Mouse (Mus musculus): ENCODE measurements at regions not wholly inside any gene's neighbourhood (a gene's known extent, or its start where the extent isn't known, plus 50 kb on each side); places are given as distances from the start of the nearest gene placed in this dataset.

DNA sequence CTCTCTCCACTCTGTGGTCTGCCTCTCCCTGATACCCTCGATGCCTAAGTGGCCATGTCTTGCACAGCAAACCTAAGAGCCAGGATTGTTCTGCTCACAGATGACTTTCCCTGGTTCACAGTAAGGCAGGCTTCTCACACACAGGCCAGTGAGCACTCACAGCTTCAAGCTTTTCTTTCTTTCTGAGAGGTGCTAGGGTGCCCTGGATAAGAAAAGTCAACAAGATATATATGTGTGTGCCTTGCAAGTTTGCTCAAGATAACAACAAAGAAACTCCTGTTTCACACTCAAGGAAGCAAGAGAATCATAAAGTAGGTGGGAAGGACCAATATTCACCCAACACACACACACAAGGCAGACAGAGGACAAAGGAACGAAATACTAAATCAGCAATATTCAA is 60.9 kb upstream of the Actbl2 start:
- dilution Hi-C loops (cut with MboI; ENCODE audit: extremely low pct_ligation_motif_present, extremely low pct_unique_long_range_greater_than_20kb, low sequenced_read_pairs) = no loop called here
- in situ Hi-C loops (cut with MboI; ENCODE audit: low pct_ligation_motif_present, low pct_unique_long_range_greater_than_20kb, low sequenced_read_pairs) = no loop called here

DNA sequence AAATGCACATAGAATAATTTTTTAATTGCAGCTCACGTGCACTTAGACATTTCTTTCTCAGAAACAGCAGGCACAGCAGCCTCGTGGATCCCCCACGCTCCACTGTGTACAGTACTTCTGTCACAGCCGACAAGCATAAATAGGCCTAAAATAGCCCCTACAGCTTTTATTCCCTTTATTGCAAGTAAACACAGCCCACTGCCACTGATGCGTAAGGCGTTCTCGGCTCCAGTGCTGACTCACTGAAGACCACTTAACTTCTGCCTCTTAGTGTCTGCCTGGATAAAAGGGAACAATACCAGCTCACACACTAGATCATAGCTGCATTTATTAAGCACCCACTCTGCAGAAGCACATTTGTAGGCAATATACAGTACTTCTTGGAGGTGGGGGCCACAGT is 60.5 kb upstream of the Actbl2 start:
- no peaks in the 10 kb centered on the region for H3K9me3 ChIP-seq (replicated peaks; ENCODE audit: low read length)
- no peaks in the 10 kb centered on the region for H3K27me3 ChIP-seq (replicated peaks)
- DNase-seq (ENCODE audit: extremely low read depth) = no peak
- H3K27ac ChIP-seq (ENCODE audit: insufficient read depth, low read depth) = no peak overlapping the region
- TF ChIP-seq GABPA (IDR thresholded peaks at IDR 0.05; ENCODE audit: insufficient replicate concordance, low read depth, low read length) (no peak), USF2 (conservative IDR thresholded peaks at IDR 0.05; ENCODE audit: low read depth, low read length) (no peak), IRF4 (IDR thresholded peaks at IDR 0.05; ENCODE audit: low read depth, low read length) (no peak), NELFE (IDR thresholded peaks at IDR 0.05; ENCODE audit: low read depth, low read length) (no peak), MXI1 (IDR thresholded peaks at IDR 0.05; ENCODE audit: low read depth, low read length) (no peak), NRF1 (IDR thresholded peaks at IDR 0.05; ENCODE audit: low read depth, low read length) (no peak), RAD21 (IDR thresholded peaks at IDR 0.05; ENCODE audit: low read depth, low read length) (no peak)
- dilution Hi-C loops (cut with MboI; ENCODE audit: extremely low pct_ligation_motif_present, extremely low pct_unique_long_range_greater_than_20kb, low sequenced_read_pairs) (no loop called here), in situ Hi-C loops (cut with MboI; ENCODE audit: low pct_ligation_motif_present, low pct_unique_long_range_greater_than_20kb, low sequenced_read_pairs) (no loop called here)
- H3K79me2 ChIP-seq (replicated peaks; ENCODE audit: control insufficient read depth, extremely low read depth, insufficient read depth, poor library complexity, severe bottlenecking) = no peaks in the 10 kb centered on the region
- H3K4me1 ChIP-seq (ENCODE audit: control insufficient read depth in 1 of 2, insufficient read depth in 2 of 2) = no peaks in the 10 kb centered on the region
- H3K36me3 ChIP-seq (replicated peaks in 1 of 2; ENCODE audit: control insufficient read depth in 1 of 2, insufficient read depth in 1 of 2, low read length in 1 of 2) = no peaks in the 10 kb centered on the region
- H3K4me3 ChIP-seq (replicated peaks in 1 of 3; ENCODE audit: low read depth in 2 of 3, low read length in 2 of 3, poor library complexity in 1 of 3) = no peak overlapping the region
- H3K4me2 ChIP-seq (ENCODE audit: insufficient read depth, low read depth, poor library complexity, severe bottlenecking) = no peak overlapping the region
- no peak overlapping the region for H3K9ac ChIP-seq (ENCODE audit: insufficient read depth, low read depth)

More for the DNA sequence above, 60.9 kb upstream of the Actbl2 start:
- Histone ChIP-seq H3K9ac (ENCODE audit: insufficient read depth, low read depth) (no peak overlapping the region), H3K4me3 (replicated peaks in 1 of 3; ENCODE audit: low read depth in 2 of 3, low read length in 2 of 3, poor library complexity in 1 of 3) (no peak overlapping the region), H3K79me2 (replicated peaks; ENCODE audit: control insufficient read depth, extremely low read depth, insufficient read depth, poor library complexity, severe bottlenecking) (no peaks in the 10 kb centered on the region), H3K36me3 (replicated peaks in 1 of 2; ENCODE audit: control insufficient read depth in 1 of 2, insufficient read depth in 1 of 2, low read length in 1 of 2) (no peaks in the 10 kb centered on the region), H3K27me3 (replicated peaks) (no peaks in the 10 kb centered on the region), H3K4me2 (ENCODE audit: insufficient read depth, low read depth, poor library complexity, severe bottlenecking) (no peak overlapping the region), H3K27ac (ENCODE audit: insufficient read depth, low read depth) (no peak overlapping the region), H3K4me1 (ENCODE audit: control insufficient read depth in 1 of 2, insufficient read depth in 2 of 2) (no peaks in the 10 kb centered on the region), H3K9me3 (replicated peaks; ENCODE audit: low read length) (no peaks in the 10 kb centered on the region)
- TF ChIP-seq POLR2AphosphoS2 (IDR thresholded peaks at IDR 0.05; ENCODE audit: low read depth, low read length) (no peak), UBTF (IDR thresholded peaks at IDR 0.05; ENCODE audit: low read depth, low read length) (no peak), ELF1 (IDR thresholded peaks at IDR 0.05; ENCODE audit: low read depth, low read length) (no peak), ZMIZ1 (IDR thresholded peaks at IDR 0.05; ENCODE audit: low read depth, low read length) (no peak), MYC (IDR thresholded peaks at IDR 0.05; ENCODE audit: low read depth, low read length) (no peak), POLR2A (IDR thresholded peaks at IDR 0.05; ENCODE audit: low read depth, low read length) (no peak), ETS1 (conservative IDR thresholded peaks at IDR 0.05; ENCODE audit: low read depth, low read length) (no peak), SMC3 (IDR thresholded peaks at IDR 0.05; ENCODE audit: low read depth, low read length) (no peak), TBP (conservative IDR thresholded peaks at IDR 0.05; ENCODE audit: low read depth, low read length) (no peak), TCF12 (IDR thresholded peaks at IDR 0.05; ENCODE audit: low read depth, low read length) (no peak), CTCF (conservative IDR thresholded peaks at IDR 0.05 in 1 of 2, IDR thresholded peaks at IDR 0.05 in 1 of 2; ENCODE audit: low read depth in 2 of 2, low read length in 2 of 2) (no peak), MAX (IDR thresholded peaks at IDR 0.05; ENCODE audit: low read length) (no peak), NRF1 (IDR thresholded peaks at IDR 0.05; ENCODE audit: low read depth, low read length) (no peak), ZC3H11A (IDR thresholded peaks at IDR 0.05; ENCODE audit: low read depth, low read length) (no peak), JUND (conservative IDR thresholded peaks at IDR 0.05; ENCODE audit: low read depth, low read length) (no peak), RAD21 (IDR thresholded peaks at IDR 0.05; ENCODE audit: low read depth, low read length) (no peak), MEF2A (IDR thresholded peaks at IDR 0.05; ENCODE audit: borderline replicate concordance, low read depth, low read length) (no peak), HCFC1 (IDR thresholded peaks at IDR 0.05; ENCODE audit: low read depth, low read length) (no peak), JUN (IDR thresholded peaks at IDR 0.05; ENCODE audit: insufficient read depth, low read depth, low read length) (no peak), PAX5 (IDR thresholded peaks at IDR 0.05; ENCODE audit: low read length) (no peak)
- no peak for DNase-seq (ENCODE audit: extremely low read depth)

All from CH12.LX (cell line).